Mouse (Mus musculus): ENCODE measurements around the gene Rac1. TPM values are rescaled to one million over a fixed set of nuclear protein-coding genes. Genes with fewer than 3 reads are reported as not detected.

The Rac1 gene
- polyA plus RNA-seq, 1 experiment from 2014 or later: 468 TPM

GRCm38 (mm10) chr5:143466891-143467669 is 60.8 kb downstream of the Rac1 start:
- WGBS: 88% methylated on average over 23 of the region's 23 CpGs
- Histone ChIP-seq H3K4me3 (ENCODE audit: low read depth, low read length) (no peak overlapping the region), H3K4me2 (replicated peaks; ENCODE audit: low read depth, low read length) (no peak overlapping the region), H3K9ac (replicated peaks; ENCODE audit: low read depth, low read length) (no peak overlapping the region), H3K27ac (ENCODE audit: low read length) (no peak overlapping the region), H3K36me3 (ENCODE audit: control insufficient read depth, insufficient read depth, low read length) (no peaks in the 10 kb centered on the region), H3K27me3 (ENCODE audit: control insufficient read depth, insufficient read depth, low read length) (no peaks in the 10 kb centered on the region), H3K9me3 (ENCODE audit: control insufficient read depth, low read depth, low read length) (no peaks in the 10 kb centered on the region), H3K4me1 (ENCODE audit: control insufficient read depth, insufficient read depth, low read length) (no peaks in the 10 kb centered on the region)
- no peak for ATAC-seq (ENCODE audit: insufficient number of reproducible peaks, insufficient read depth, low FRiP score, low read depth)

- peak overlapping the region; percentile 90 for H3K4me2 ChIP-seq (replicated peaks; ENCODE audit: low read depth, low read length)
- H3K4me3 ChIP-seq (ENCODE audit: low read depth, low read length): peak overlapping the region; percentile 79
- H3K36me3 ChIP-seq (ENCODE audit: control insufficient read depth, insufficient read depth, low read length): no peaks in the 10 kb centered on the region
- H3K9me3 ChIP-seq (ENCODE audit: control insufficient read depth, low read depth, low read length): no peaks in the 10 kb centered on the region
- no peak for ATAC-seq (ENCODE audit: insufficient number of reproducible peaks, insufficient read depth, low FRiP score, low read depth)
- no peak overlapping the region for H3K27ac ChIP-seq (ENCODE audit: low read length)
- no peaks in the 10 kb centered on the region for H3K27me3 ChIP-seq (ENCODE audit: control insufficient read depth, insufficient read depth, low read length)
- H3K9ac ChIP-seq (replicated peaks; ENCODE audit: low read depth, low read length): peak overlapping the region; percentile 47
- H3K4me1 ChIP-seq (ENCODE audit: control insufficient read depth, insufficient read depth, low read length): no peaks in the 10 kb centered on the region
- 29% methylated on average over 23 of the region's 23 CpGs for WGBS
Observed at GRCm38 (mm10) chr5:143465156-143466085, 62.4 kb downstream of the Rac1 start.

DNA sequence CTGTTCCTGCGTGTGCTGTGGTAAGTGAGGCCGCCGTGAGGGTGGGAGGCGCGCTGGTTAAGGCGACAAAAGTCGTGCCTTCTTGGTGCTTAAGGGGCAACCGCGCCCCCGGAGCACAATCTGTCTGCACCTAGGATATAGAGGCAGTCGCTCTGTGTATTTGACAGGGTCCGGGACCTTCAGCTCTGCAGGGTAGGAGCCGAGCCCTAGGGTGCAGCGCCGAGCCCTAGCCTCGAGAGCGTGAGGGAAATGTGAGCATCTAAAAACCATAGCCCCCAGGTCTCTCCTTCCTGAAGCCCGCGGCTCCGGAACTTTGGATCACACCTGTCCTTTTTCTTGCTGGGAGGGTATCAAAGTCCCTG is 63.1 kb downstream of the Rac1 start:
- Histone ChIP-seq H3K4me1 (ENCODE audit: control insufficient read depth, insufficient read depth, low read length) (no peaks in the 10 kb centered on the region), H3K27ac (ENCODE audit: low read length) (no peak overlapping the region), H3K27me3 (ENCODE audit: control insufficient read depth, insufficient read depth, low read length) (no peaks in the 10 kb centered on the region), H3K36me3 (ENCODE audit: control insufficient read depth, insufficient read depth, low read length) (no peaks in the 10 kb centered on the region), H3K4me2 (replicated peaks; ENCODE audit: low read depth, low read length) (peak overlapping the region; percentile 90), H3K9me3 (ENCODE audit: control insufficient read depth, low read depth, low read length) (no peaks in the 10 kb centered on the region), H3K9ac (replicated peaks; ENCODE audit: low read depth, low read length) (peak overlapping the region; percentile 47), H3K4me3 (ENCODE audit: low read depth, low read length) (peak overlapping the region; percentile 79)
- under 1% methylated on average over 20 of the region's 20 CpGs for WGBS
- ATAC-seq (ENCODE audit: insufficient number of reproducible peaks, insufficient read depth, low FRiP score, low read depth): peak; percentile 61; the same call in 1 of the 2 replicates

DNA sequence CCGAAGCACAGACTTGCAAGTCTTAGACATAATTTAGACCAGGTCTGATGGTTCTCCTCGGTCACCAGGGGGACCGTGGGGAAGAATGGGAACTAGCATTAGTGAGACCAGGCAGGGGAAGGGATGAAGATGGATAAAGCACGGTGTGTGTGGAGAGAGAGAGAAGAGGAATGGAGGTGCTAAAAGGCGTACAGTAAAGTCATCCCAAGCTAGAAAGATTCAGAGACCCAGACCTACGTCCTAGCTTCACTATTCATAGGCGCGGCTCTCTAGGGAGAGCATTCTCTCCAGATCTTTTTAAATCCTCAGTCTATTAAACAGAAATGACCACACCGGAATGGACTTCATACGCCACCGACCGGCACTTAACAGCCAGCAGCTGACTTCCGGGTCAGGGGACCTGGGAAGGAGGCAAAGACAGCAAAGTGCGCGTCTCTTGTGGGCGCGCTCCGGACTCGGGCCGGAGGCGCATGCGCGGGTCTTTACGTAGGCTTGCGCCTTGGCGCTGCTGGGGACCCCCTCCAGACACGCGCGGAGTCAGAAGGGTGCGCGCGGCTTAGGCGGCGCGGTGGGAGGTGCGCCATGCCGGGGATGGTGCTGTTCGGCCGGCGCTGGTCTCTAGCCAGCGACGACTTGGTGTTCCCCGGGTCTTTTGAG is 63.6 kb downstream of the Rac1 start, which contains the start of gene Daglb:
Gene Daglb (plus strand): TSS at position 485 of the 657 bp plus-strand sequence.
- Histone ChIP-seq H3K36me3 (ENCODE audit: control insufficient read depth, insufficient read depth, low read length) (no peaks in the 10 kb centered on the region), H3K4me1 (ENCODE audit: control insufficient read depth, insufficient read depth, low read length) (no peaks in the 10 kb centered on the region), H3K4me2 (replicated peaks; ENCODE audit: low read depth, low read length) (peak within 1 kb of the TSS; percentile 90), H3K27ac (ENCODE audit: low read length) (0 out of 2 replicates have a peak within 1 kb of the TSS, but pooled peaks have one; percentile 10), H3K9ac (replicated peaks; ENCODE audit: low read depth, low read length) (peak within 1 kb of the TSS; percentile 47), H3K27me3 (ENCODE audit: control insufficient read depth, insufficient read depth, low read length) (no peaks in the 10 kb centered on the region), H3K4me3 (ENCODE audit: low read depth, low read length) (peak within 1 kb of the TSS; percentile 79), H3K9me3 (ENCODE audit: control insufficient read depth, low read depth, low read length) (no peaks in the 10 kb centered on the region)
- ATAC-seq (ENCODE audit: insufficient number of reproducible peaks, insufficient read depth, low FRiP score, low read depth): peak; percentile 95
- WGBS: 2% methylated on average over 43 of the region's 43 CpGs

DNA sequence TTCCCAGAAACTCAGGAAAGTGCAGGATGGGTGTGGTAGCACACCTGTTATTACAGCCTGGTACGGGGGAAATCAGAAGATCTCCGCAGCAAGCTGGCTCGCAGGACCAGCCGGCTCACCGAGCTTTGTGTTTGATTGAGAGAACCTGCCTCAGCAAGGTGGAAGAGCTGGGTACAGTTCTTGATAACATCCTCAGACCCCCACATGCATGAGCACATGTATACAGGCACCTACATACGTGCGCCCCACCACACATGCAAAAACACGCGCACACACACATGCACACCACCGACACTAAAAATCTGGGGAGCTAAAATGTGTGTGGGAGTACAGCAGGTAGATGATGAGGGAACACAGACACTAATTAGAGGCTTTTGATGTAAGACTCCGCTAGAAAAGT is 64.2 kb downstream of the Rac1 start:
- Histone ChIP-seq H3K4me1 (ENCODE audit: control insufficient read depth, insufficient read depth, low read length) (no peaks in the 10 kb centered on the region), H3K4me3 (ENCODE audit: low read depth, low read length) (peak overlapping the region; percentile 79), H3K27ac (ENCODE audit: low read length) (no peak overlapping the region), H3K36me3 (ENCODE audit: control insufficient read depth, insufficient read depth, low read length) (no peaks in the 10 kb centered on the region), H3K9ac (replicated peaks; ENCODE audit: low read depth, low read length) (peak overlapping the region; percentile 47), H3K4me2 (replicated peaks; ENCODE audit: low read depth, low read length) (peak overlapping the region; percentile 90), H3K27me3 (ENCODE audit: control insufficient read depth, insufficient read depth, low read length) (no peaks in the 10 kb centered on the region), H3K9me3 (ENCODE audit: control insufficient read depth, low read depth, low read length) (no peaks in the 10 kb centered on the region)
- WGBS: 79% methylated on average over 11 of the region's 11 CpGs
- no peak for ATAC-seq (ENCODE audit: insufficient number of reproducible peaks, insufficient read depth, low FRiP score, low read depth)

Other genes starting within 250 kb of the Rac1 start
- gene Zfp853, start 234.4 kb downstream of the Rac1 start, polyA plus RNA-seq (2014; fragmentation: Nextera tagmentation; extraction: Ambion mirVana): 0.12 and 0.24 TPM in 2 replicates
- 26.0 and 28.8 TPM in 2 replicates for gene E130309D02Rik, start 212.7 kb downstream of the Rac1 start, polyA plus RNA-seq (2014; fragmentation: Nextera tagmentation; extraction: Ambion mirVana)
- gene Zdhhc4, start 198.8 kb downstream of the Rac1 start, polyA plus RNA-seq (2014; fragmentation: Nextera tagmentation; extraction: Ambion mirVana): 76.2 and 83.4 TPM in 2 replicates
- 1.3 and 2.0 TPM in 2 replicates for gene Grid2ip, start 170.7 kb downstream of the Rac1 start, polyA plus RNA-seq (2014; fragmentation: Nextera tagmentation; extraction: Ambion mirVana)
- gene Kdelr2, start 124.2 kb downstream of the Rac1 start, polyA plus RNA-seq (2014; fragmentation: Nextera tagmentation; extraction: Ambion mirVana): 387 and 412 TPM in 2 replicates
- gene Daglb, start 63.5 kb downstream of the Rac1 start, polyA plus RNA-seq (2014; fragmentation: Nextera tagmentation; extraction: Ambion mirVana): 9.0 TPM in 2 replicates
- 50.9 and 52.6 TPM in 2 replicates for gene Cyth3, start 94.4 kb upstream of the Rac1 start, polyA plus RNA-seq (2014; fragmentation: Nextera tagmentation; extraction: Ambion mirVana)
- 21.8 TPM in 2 replicates for gene Usp42, start 204.2 kb upstream of the Rac1 start, polyA plus RNA-seq (2014; fragmentation: Nextera tagmentation; extraction: Ambion mirVana)

Data from stomach, embryonic 14.5 days (tissue).